Mouse (Mus musculus): ENCODE data around the gene Fcho2.

- TF ChIP-seq POLR2A (IDR thresholded peaks at IDR 0.05; ENCODE audit: borderline replicate concordance, extremely low read depth, insufficient read depth, insufficient read length, poor library complexity, severe bottlenecking) (no peak), CTCF (IDR thresholded peaks at IDR 0.05; ENCODE audit: borderline replicate concordance, extremely low read depth, insufficient read depth, insufficient read length) (no peak)
These were observed 141.3 kb downstream of the Fcho2 start for GRCm38 (mm10) chr13:98673922-98674321.

Measured in brain, embryonic 14.5 days (tissue).